Comparison of ENCODE assay signal across 18 mouse cellular contexts in genomic region chr15:50320796-50321195, GRCm38 (mm10).
DNase-seq lines count a peak whose midpoint lies in the region; ATAC-seq and TF ChIP-seq lines count a peak whose summit lies in the region.
"Had no signal": no experiment of that assay in that cellular context is flagged by ENCODE, and none has a peak within 500 bp of the region (broad histone marks: within the 10 kb centered on the region; RNA-seq: fewer than 3 reads in every experiment).

No protein-coding gene starts in this region.

- no peaks in the 10 kb centered on the region for H3K9me3 ChIP-seq in forebrain, embryonic 14.5 days (replicated peaks; ENCODE audit: control insufficient read depth, low read length)
- H3K9me3 ChIP-seq in forebrain, postnatal 0 days (ENCODE audit: low read length): no peaks in the 10 kb centered on the region
- H3K9me3 ChIP-seq in lung, embryonic 14.5 days (ENCODE audit: low read depth, low read length): no peaks in the 10 kb centered on the region
- H3K9me3 ChIP-seq in MEL (replicated peaks; ENCODE audit: insufficient read depth, low read length): no peaks in the 10 kb centered on the region
- H3K9me3 ChIP-seq: embryonic facial prominence, embryonic 13.5 days; forebrain, embryonic 12.5 days; heart, embryonic 13.5 days; hindbrain, embryonic 10.5 days; kidney, embryonic 15.5 days; limb, embryonic 12.5 days; neural tube, embryonic 12.5 days had no signal

- H3K4me2 ChIP-seq in forebrain, embryonic 14.5 days (ENCODE audit: low read length): no peak overlapping the region
- H3K4me2 ChIP-seq in forebrain, postnatal 0 days (ENCODE audit: low read depth): no peak overlapping the region
- H3K4me2 ChIP-seq in lung, embryonic 14.5 days: no peak overlapping the region
- H3K4me2 ChIP-seq: embryonic facial prominence, embryonic 13.5 days; forebrain, embryonic 12.5 days; heart, embryonic 13.5 days; kidney, embryonic 15.5 days; limb, embryonic 12.5 days; midbrain, embryonic 11.5 days; neural tube, embryonic 12.5 days had no signal

- no peak for ATAC-seq in forebrain, embryonic 14.5 days
- no peak for ATAC-seq in forebrain, postnatal 0 days
- no peak for ATAC-seq in lung, embryonic 14.5 days (ENCODE audit: insufficient read depth)

- TF ChIP-seq EP300 in MEL (IDR thresholded peaks at IDR 0.05; ENCODE audit: low read depth in 1 of 2, low read length in 2 of 2): no peak

- H3K4me1 ChIP-seq in forebrain, embryonic 14.5 days (ENCODE audit: control insufficient read depth, insufficient read depth, low read length): no peaks in the 10 kb centered on the region
- H3K4me1 ChIP-seq in forebrain, postnatal 0 days (ENCODE audit: insufficient read depth): no peaks in the 10 kb centered on the region
- no peaks in the 10 kb centered on the region for H3K4me1 ChIP-seq in lung, embryonic 14.5 days (ENCODE audit: insufficient read depth)
- no peaks in the 10 kb centered on the region for H3K4me1 ChIP-seq in MEL (ENCODE audit: control insufficient read depth in 1 of 2, insufficient read depth in 2 of 2, low read length in 2 of 2)
- H3K4me1 ChIP-seq: embryonic facial prominence, embryonic 13.5 days; forebrain, embryonic 12.5 days; heart, embryonic 13.5 days; hindbrain, embryonic 10.5 days; kidney, embryonic 15.5 days; limb, embryonic 12.5 days; neural tube, embryonic 12.5 days had no signal

- TF ChIP-seq POLR2A in MEL (IDR thresholded peaks at IDR 0.05; ENCODE audit: control insufficient read depth in 1 of 2, insufficient read depth in 1 of 2, low read depth in 1 of 2, low read length in 2 of 2, poor library complexity in 1 of 2): no peak

- no peaks in the 10 kb centered on the region for H3K36me3 ChIP-seq in forebrain, embryonic 14.5 days (ENCODE audit: control insufficient read depth, insufficient read depth, low read length)
- H3K36me3 ChIP-seq in forebrain, postnatal 0 days (ENCODE audit: insufficient read depth): no peaks in the 10 kb centered on the region
- H3K36me3 ChIP-seq in lung, embryonic 14.5 days (ENCODE audit: insufficient read depth): no peaks in the 10 kb centered on the region
- H3K36me3 ChIP-seq in MEL (ENCODE audit: control insufficient read depth in 1 of 2, insufficient read depth in 2 of 2, low read length in 2 of 2): no peaks in the 10 kb centered on the region
- H3K36me3 ChIP-seq: embryonic facial prominence, embryonic 13.5 days; forebrain, embryonic 12.5 days; heart, embryonic 13.5 days; hindbrain, embryonic 10.5 days; kidney, embryonic 15.5 days; limb, embryonic 12.5 days; neural tube, embryonic 12.5 days had no signal

- H3K9ac ChIP-seq in forebrain, embryonic 14.5 days (ENCODE audit: low read length): no peak overlapping the region
- H3K9ac ChIP-seq in forebrain, postnatal 0 days: no peak overlapping the region
- no peak overlapping the region for H3K9ac ChIP-seq in lung, embryonic 14.5 days
- H3K9ac ChIP-seq in MEL (ENCODE audit: control insufficient read depth, low read depth, low read length, poor library complexity, severe bottlenecking): no peak overlapping the region
- H3K9ac ChIP-seq: embryonic facial prominence, embryonic 13.5 days; forebrain, embryonic 12.5 days; heart, embryonic 13.5 days; kidney, embryonic 15.5 days; limb, embryonic 12.5 days; neural tube, embryonic 12.5 days had no signal

- no peak for TF ChIP-seq CTCF in forebrain, postnatal 0 days (IDR thresholded peaks at IDR 0.05; ENCODE audit: low read depth)
- no peak for TF ChIP-seq CTCF in lung, embryonic 14.5 days (IDR thresholded peaks at IDR 0.05; ENCODE audit: low read depth)
- TF ChIP-seq CTCF in MEL (IDR thresholded peaks at IDR 0.05 in 2 of 3, conservative IDR thresholded peaks at IDR 0.05 in 1 of 3; ENCODE audit: control insufficient read depth in 1 of 3, insufficient read depth in 1 of 3, low read depth in 2 of 3, low read length in 3 of 3, poor library complexity in 1 of 3, severe bottlenecking in 1 of 3): peak in 1 of 3 experiments; percentile 37; a peak in 2 of 6 replicates

- no peak overlapping the region for H3K27ac ChIP-seq in forebrain, embryonic 14.5 days (ENCODE audit: low read depth, low read length)
- H3K27ac ChIP-seq in forebrain, postnatal 0 days (ENCODE audit: low read depth, low read length): no peak overlapping the region
- H3K27ac ChIP-seq in lung, embryonic 14.5 days (ENCODE audit: low read depth): no peak overlapping the region
- no peak overlapping the region for H3K27ac ChIP-seq in MEL (ENCODE audit: control insufficient read depth, low read depth, low read length)
- H3K27ac ChIP-seq: embryonic facial prominence, embryonic 13.5 days; forebrain, embryonic 12.5 days; heart, embryonic 13.5 days; hindbrain, embryonic 10.5 days; kidney, embryonic 15.5 days; limb, embryonic 12.5 days; neural tube, embryonic 12.5 days had no signal

- H3K79me2 ChIP-seq in MEL (ENCODE audit: control insufficient read depth, insufficient read depth, low read length, poor library complexity): no peaks in the 10 kb centered on the region

- no peak overlapping the region for H3K4me3 ChIP-seq in forebrain, embryonic 14.5 days (ENCODE audit: low read depth, low read length)
- no peak overlapping the region for H3K4me3 ChIP-seq in forebrain, postnatal 0 days (ENCODE audit: low read depth, low read length)
- H3K4me3 ChIP-seq in lung, embryonic 14.5 days (ENCODE audit: low read depth, low read length): no peak overlapping the region
- no peak overlapping the region for H3K4me3 ChIP-seq in MEL (ENCODE audit: control insufficient read depth in 1 of 2, insufficient read depth in 1 of 2, low read depth in 2 of 2, low read length in 2 of 2)
- H3K4me3 ChIP-seq: embryonic facial prominence, embryonic 13.5 days; forebrain, embryonic 12.5 days; heart, embryonic 13.5 days; hindbrain, embryonic 10.5 days; kidney, embryonic 15.5 days; limb, embryonic 12.5 days; neural tube, embryonic 12.5 days had no signal

- TF ChIP-seq RAD21 in MEL (IDR thresholded peaks at IDR 0.05; ENCODE audit: low read depth, low read length): peak; percentile 33

- H3K27me3 ChIP-seq in forebrain, embryonic 14.5 days (replicated peaks; ENCODE audit: control insufficient read depth, insufficient read depth, low read length): no peaks in the 10 kb centered on the region
- H3K27me3 ChIP-seq in forebrain, postnatal 0 days (ENCODE audit: insufficient read depth, low read length): no peaks in the 10 kb centered on the region
- no peaks in the 10 kb centered on the region for H3K27me3 ChIP-seq in lung, embryonic 14.5 days (ENCODE audit: insufficient read depth, low read length)
- H3K27me3 ChIP-seq in MEL (ENCODE audit: control insufficient read depth in 1 of 2, insufficient read depth in 2 of 2, low read length in 2 of 2): no peaks in the 10 kb centered on the region
- H3K27me3 ChIP-seq: CH12.LX; embryonic facial prominence, embryonic 13.5 days; forebrain, embryonic 12.5 days; heart, embryonic 13.5 days; kidney, embryonic 15.5 days; limb, embryonic 12.5 days; neural tube, embryonic 12.5 days had no signal

- peak; percentile 2 for DNase-seq in forebrain, embryonic 14.5 days (ENCODE audit: low spot score)
- no peak for DNase-seq in forebrain, postnatal 0 days
- DNase-seq in lung, embryonic 14.5 days: peak; percentile 6
- no peak for DNase-seq in lung, postnatal 25 days (ENCODE audit: low spot score)
- DNase-seq in MEL (ENCODE audit: low read depth, low spot score): peak; percentile 34
- DNase-seq in naive thymus-derived CD4-positive, alpha-beta T cell, adult 2 months (ENCODE audit: low read depth): peak; percentile 36
- no peak for DNase-seq in right cerebral cortex, postnatal 25 days
- no peak for DNase-seq in right cerebral cortex, adult 2 months (ENCODE audit: low spot score in 2 of 2)
- DNase-seq: cerebellum, adult 2 months had no signal

TF ChIP-seq in MEL, 35 proteins besides CTCF, POLR2A, EP300 and RAD21:
- TF ChIP-seq ETS1 (IDR thresholded peaks at IDR 0.05; ENCODE audit: low read depth, low read length) (no peak), USF2 (IDR thresholded peaks at IDR 0.05; ENCODE audit: borderline replicate concordance in 1 of 2, insufficient read depth in 1 of 2, low read depth in 1 of 2, low read length in 2 of 2) (no peak), SMC3 (IDR thresholded peaks at IDR 0.05; ENCODE audit: low read depth, low read length) (peak; percentile 35; the same call in 1 of the 2 replicates), POLR2AphosphoS5 (IDR thresholded peaks at IDR 0.05; ENCODE audit: borderline replicate concordance, low read depth, low read length) (no peak), E2F4 (IDR thresholded peaks at IDR 0.05; ENCODE audit: borderline replicate concordance, low read depth, low read length) (no peak), ZNF384 (IDR thresholded peaks at IDR 0.05; ENCODE audit: low read depth, low read length) (no peak)

Comparison
In these comparisons a context has a peak if more than half of its experiments do, and no peak if none do; other contexts are left out.
1. DNase-seq: peak in forebrain, embryonic 14.5 days (single experiment), lung, embryonic 14.5 days (single experiment), MEL (single experiment) and naive thymus-derived CD4-positive, alpha-beta T cell, adult 2 months (single experiment); none in forebrain, postnatal 0 days (single experiment), lung, postnatal 25 days (single experiment), right cerebral cortex, postnatal 25 days (single experiment) and right cerebral cortex, adult 2 months (0 of 2).